Mouse (Mus musculus): ENCODE data around the gene Gnat1.

DNA sequence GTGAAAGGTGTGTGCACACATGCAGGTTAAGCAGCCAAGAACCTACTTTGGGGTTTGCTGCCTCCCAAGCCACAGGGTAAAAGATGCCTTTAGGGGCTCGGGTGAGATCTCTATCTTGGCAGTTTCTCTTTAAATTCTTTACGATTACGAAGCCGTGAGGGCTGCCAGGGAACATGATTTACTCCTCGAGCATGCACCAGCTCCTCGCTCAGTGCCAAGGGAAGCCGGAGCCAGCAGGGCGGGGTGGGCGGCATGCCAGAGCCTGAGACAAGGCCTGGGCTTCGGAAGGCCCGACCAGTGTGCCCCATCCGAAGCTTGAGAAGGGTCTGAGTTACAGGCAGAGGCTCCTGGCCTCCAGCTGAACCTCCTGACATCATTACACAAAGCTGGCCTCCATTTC lies 22.1 kb upstream of the Gnat1 start:
- TF ChIP-seq ZC3H11A (IDR thresholded peaks at IDR 0.05; ENCODE audit: borderline replicate concordance, low read depth, low read length) = no peak
- TF ChIP-seq HCFC1 (IDR thresholded peaks at IDR 0.05; ENCODE audit: borderline replicate concordance, insufficient read depth, low read length) = no peak
- TF ChIP-seq ZNF384 (IDR thresholded peaks at IDR 0.05; ENCODE audit: low read depth, low read length) = no peak
- no peak for TF ChIP-seq CHD2 (IDR thresholded peaks at IDR 0.05; ENCODE audit: low read depth, low read length)
- TF ChIP-seq MAFK (IDR thresholded peaks at IDR 0.05; ENCODE audit: insufficient read depth, low read depth, low read length) = no peak

All from ES-E14 (cell line).